Mouse (Mus musculus) granulocyte monocyte progenitor cell, adult 5-6 weeks (primary cell): ENCODE data around the gene Alas2. TPM values are rescaled to one million over a fixed set of nuclear protein-coding genes. Genes with fewer than 3 reads are reported as not detected.

Experiments used
- ATAC-seq: replicated peaks from 2 replicates; pipeline ENCODE4 v1.8.0; 2016; ENCODE audit warnings: mild to moderate bottlenecking, moderate TSS enrichment, inconsistent platforms; ENCODE audit not compliant: poor library complexity, severe bottlenecking
- total RNA-seq, 2 experiments: library from RNA; stranded (forward) in 1 of 2; stranded (reverse) in 1 of 2; fragments of 200-712, 200-1000 nt in 1 of 2; fragments of >200 nt in 1 of 2; fragmentation: Nextera tagmentation in 1 of 2; gene quantifications; 2 replicates each; pipeline ENCODE4 v1.2.3; 2014 to 2017

The Alas2 gene
- not detected in 2 replicates for total RNA-seq (2014; fragmentation: Nextera tagmentation)
- not detected in 2 replicates for total RNA-seq (2017)

- no peak for ATAC-seq
Measured at GRCm38 (mm10) chrX:150547239-150547638, at the start of gene Alas2. Alas2 (plus strand) TSS chrX:150547375.

GRCm38 (mm10) chrX:150508696-150509095, 38.5 kb upstream of the Alas2 start:
- ATAC-seq: no peak

GRCm38 (mm10) chrX:150510631-150511030, 36.5 kb upstream of the Alas2 start:
- ATAC-seq: peak; percentile 61

GRCm38 (mm10) chrX:150511274-150511673, 35.9 kb upstream of the Alas2 start:
- no peak for ATAC-seq

- ATAC-seq: no peak
Measured at GRCm38 (mm10) chrX:150514127-150514526, 33.0 kb upstream of the Alas2 start.

GRCm38 (mm10) chrX:150516015-150516414, 31.2 kb upstream of the Alas2 start:
- no peak for ATAC-seq

- ATAC-seq: no peak
Measured at GRCm38 (mm10) chrX:150516477-150516876, 30.7 kb upstream of the Alas2 start.

GRCm38 (mm10) chrX:150540111-150540510, 7.1 kb upstream of the Alas2 start:
- no peak; the same call in 1 of the 2 replicates for ATAC-seq

GRCm38 (mm10) chrX:150541684-150542083, 5.5 kb upstream of the Alas2 start:
- ATAC-seq: no peak

GRCm38 (mm10) chrX:150549639-150550038, 2.5 kb downstream of the Alas2 start:
- no peak for ATAC-seq

- ATAC-seq: no peak
Measured at GRCm38 (mm10) chrX:150551986-150552385, 4.8 kb downstream of the Alas2 start.

- ATAC-seq: no peak
Measured at GRCm38 (mm10) chrX:150554032-150554431, 6.9 kb downstream of the Alas2 start.

GRCm38 (mm10) chrX:150564644-150565357, 17.6 kb downstream of the Alas2 start:
- no peak for ATAC-seq

- ATAC-seq: no peak
Measured at GRCm38 (mm10) chrX:150581921-150582320, 34.7 kb downstream of the Alas2 start.

- no peak for ATAC-seq
Measured at GRCm38 (mm10) chrX:150585116-150585515, 37.9 kb downstream of the Alas2 start.

- ATAC-seq: peak; percentile 97
Measured at GRCm38 (mm10) chrX:150588023-150588764, 41.0 kb downstream of the Alas2 start, which contains the start of gene Pfkfb1. Pfkfb1 (plus strand) TSS chrX:150588229.

- ATAC-seq: no peak
Measured at GRCm38 (mm10) chrX:150589696-150590095, 42.5 kb downstream of the Alas2 start, which contains the start of gene Apex2. Apex2 (minus strand) TSS chrX:150589868.

GRCm38 (mm10) chrX:150593266-150594035, 46.3 kb downstream of the Alas2 start:
- no peak for ATAC-seq

- no peak for ATAC-seq
Measured at GRCm38 (mm10) chrX:150594176-150594575, 47.0 kb downstream of the Alas2 start.

GRCm38 (mm10) chrX:150595016-150595760, 48.0 kb downstream of the Alas2 start:
- ATAC-seq: no peak
